Mouse (Mus musculus): ENCODE data around the gene Ptov1.
A peak's percentile ranks its signal among the peaks of the same experiment; 100 is the strongest.

Gene Ptov1

DNA sequence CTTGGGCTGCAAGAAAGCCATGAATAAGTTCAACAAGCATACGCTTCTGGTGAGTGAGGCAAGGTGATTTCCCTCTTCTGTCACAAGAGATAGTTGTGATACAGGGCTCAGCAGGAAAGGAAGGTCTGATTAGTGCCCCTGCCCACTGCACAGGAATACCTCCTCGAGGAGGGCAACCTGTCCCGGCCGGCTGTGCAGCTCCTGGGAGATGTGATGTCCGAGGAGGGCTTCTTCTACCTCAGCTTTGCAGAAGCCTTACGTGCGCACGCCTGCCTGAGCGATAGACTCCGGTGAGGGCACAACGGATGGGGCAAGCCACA is 30.5 kb downstream of the Ptov1 start:
- no peak for DNase-seq

- DNase-seq: no peak
Observed at GRCm38 (mm10) chr7:44838073-44838472, 31.5 kb downstream of the Ptov1 start.

DNA sequence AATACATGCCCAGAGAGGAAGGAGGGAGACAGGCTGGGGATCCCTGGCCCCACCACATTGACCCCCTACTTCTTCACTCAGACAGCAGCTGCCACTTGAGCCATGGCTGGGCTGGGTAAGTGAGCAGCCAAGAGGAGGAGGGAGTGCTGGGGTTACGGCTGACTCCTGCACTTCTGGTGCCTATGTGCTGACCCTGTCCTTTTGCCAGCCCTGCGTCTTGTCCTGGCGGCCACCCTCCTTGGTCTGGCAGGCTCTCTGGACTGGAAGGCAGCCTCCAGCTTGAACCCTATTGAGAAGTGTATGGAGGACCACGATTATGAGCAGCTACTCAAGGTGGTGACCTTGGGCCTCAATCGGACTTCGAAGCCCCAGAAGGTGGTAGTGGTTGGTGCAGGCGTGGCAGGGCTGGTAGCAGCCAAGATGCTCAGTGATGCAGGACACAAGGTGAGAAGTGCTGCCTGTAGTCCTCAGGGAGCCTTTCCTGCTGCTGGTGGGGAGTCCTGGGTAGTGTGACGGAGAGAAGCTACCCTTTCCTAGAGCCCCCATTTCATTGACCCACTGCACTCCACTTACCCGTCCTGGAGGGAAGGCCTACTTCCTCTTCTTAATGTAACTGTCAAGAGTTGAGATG is 33.0 kb downstream of the Ptov1 start:
- DNase-seq: no peak

DNA sequence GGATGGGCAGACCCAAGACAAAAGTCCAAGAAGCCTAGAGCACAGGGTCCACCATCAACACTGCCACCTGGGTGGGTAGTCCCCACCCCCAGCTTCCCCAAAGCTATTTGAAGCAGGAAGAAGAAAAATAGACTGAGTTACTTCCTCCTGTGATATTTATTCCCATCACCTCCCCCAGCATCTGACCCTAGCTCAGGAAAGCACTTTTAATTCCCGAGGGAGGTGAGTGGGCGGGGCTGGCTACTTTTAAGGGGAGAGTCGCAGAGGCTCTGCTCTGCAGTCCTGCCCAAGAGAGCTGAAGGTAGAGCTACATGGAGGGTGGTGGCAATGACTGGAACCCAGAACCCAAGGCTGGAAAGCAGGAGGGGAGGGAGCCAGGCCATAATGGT is 33.6 kb downstream of the Ptov1 start:
- no peak for DNase-seq

DNA sequence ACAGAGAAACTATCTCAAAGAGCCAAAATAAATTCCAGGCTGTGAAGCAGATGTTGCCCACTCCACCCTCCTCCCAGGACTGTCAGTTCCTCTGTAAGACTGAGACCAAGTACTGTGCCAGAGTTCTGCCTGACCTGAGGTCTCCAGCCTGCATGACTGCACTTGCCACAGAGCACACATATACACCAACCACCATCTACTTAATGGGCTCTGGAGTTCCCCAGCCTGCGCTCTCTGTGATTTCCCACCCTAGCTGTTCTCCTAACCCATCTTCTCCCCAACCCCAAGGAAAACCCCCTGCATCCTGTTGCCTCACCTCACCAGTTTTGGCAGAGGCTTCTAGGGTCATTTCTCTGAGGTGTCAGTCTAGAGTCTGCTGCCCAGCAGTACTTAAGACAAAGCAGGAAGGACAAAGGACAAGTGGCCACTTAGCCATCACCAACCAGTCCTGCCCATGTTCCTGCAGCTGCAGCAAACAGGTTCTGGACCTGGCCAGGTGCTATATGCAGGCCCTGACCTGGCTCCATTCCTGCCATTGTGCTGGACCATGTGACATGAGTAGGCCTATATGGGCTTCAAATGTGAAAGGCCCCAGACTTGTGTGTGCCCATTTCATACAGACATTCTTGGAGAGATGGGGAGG is 34.1 kb downstream of the Ptov1 start:
- no peak for DNase-seq

- DNase-seq: no peak
Observed at GRCm38 (mm10) chr7:44832763-44833162, 36.8 kb downstream of the Ptov1 start.

DNA sequence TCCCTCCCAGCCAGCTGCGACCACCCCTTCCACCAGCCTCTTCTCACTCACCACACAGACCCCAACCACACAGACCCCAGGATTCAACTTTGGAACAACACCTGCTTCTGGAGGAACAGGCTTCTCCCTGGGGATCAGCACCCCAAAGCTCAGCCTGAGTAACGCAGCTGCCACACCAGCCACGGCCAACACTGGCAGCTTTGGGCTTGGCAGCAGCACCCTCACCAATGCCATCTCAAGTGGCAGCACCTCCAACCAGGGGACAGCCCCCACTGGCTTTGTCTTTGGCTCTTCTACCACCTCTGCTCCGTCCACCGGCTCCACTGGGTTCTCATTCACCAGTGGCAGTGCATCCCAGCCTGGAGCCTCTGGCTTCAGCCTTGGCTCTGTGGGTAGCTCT is 40.9 kb downstream of the Ptov1 start:
- no peak for DNase-seq

DNA sequence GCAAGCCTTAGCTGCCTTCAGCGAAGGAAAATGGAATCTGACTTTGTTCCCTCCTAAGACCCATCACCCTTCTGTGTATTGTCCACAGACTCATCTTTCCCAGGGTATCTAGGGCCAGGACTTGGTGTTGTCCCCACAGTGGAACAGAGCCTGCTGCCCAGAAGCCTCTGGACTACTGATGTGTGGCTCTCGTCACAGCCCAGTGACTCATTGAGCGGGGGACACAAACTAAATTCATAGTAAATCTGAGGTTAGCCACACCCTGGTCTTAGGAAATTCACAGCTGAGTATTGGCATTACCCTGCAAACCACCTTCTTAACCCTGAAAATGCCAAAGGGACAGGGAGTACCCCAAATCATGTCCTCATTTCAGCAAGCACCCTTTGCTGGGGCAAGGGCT is 42.8 kb downstream of the Ptov1 start:
- DNase-seq: no peak

- peak; percentile 89 to 94 for DNase-seq
Observed at GRCm38 (mm10) chr7:44824872-44825271, 44.7 kb downstream of the Ptov1 start.

- DNase-seq: no peak
Observed at GRCm38 (mm10) chr7:44823409-44823808, 46.2 kb downstream of the Ptov1 start.

- DNase-seq: peak in 1 of 2 experiments; percentile 1
Observed at GRCm38 (mm10) chr7:44821666-44822448, 47.7 kb downstream of the Ptov1 start.

GRCm38 (mm10) chr7:44820525-44820924 is 49.1 kb downstream of the Ptov1 start:
- DNase-seq: peak in 1 of 2 experiments; percentile 0

DNA sequence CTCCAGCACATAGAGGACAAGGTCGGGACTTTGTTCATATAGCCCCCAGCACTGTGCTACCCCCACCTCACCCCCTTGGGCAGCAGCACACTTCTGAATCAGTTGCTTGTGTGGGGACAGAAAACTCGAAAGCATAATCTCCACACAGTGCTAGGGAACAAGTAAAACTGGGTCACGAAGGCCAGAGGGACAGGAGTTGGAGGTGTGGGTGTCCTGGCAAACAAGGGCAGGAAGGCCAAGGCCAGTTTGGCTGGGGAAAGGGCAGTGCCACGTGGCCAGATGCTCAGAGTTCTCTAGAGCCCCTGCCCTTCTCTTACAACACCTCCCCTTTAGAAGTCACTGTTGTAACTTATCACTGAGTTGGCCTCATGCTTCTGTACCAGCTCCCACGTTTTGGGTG is 49.7 kb downstream of the Ptov1 start:
- DNase-seq: peak in 1 of 2 experiments; percentile 1

- no peak for DNase-seq
Observed at GRCm38 (mm10) chr7:44819391-44819790, 50.2 kb downstream of the Ptov1 start.

DNA sequence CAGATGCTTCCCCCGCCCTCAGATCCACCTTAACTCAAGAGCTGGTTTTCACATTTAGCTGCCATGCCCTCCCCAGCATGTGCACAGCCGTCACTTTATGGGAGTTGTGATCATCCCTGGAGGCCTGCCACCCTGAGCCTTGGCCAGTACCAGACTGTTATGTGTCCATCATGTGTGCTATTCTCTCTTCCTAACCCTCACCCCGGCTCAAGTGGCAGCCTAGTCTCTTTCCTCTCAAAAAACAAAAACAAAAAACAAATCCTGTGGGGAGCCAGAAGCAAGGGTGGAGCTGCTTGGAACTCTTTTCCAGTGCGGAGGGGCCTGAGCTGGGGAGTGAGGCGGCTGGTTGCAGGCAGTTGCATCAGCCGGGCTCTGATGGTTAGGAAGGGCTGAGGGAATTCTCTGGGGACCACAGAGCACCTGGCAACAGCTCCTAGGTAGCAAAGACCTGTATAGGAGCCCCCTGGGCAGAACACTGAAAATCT is 50.8 kb downstream of the Ptov1 start:
- DNase-seq: peak in 1 of 2 experiments; percentile 67

- no peak for DNase-seq
Observed at GRCm38 (mm10) chr7:44818164-44818563, 51.4 kb downstream of the Ptov1 start.

- DNase-seq: no peak
Observed at GRCm38 (mm10) chr7:44817441-44817840, 52.1 kb downstream of the Ptov1 start.

DNA sequence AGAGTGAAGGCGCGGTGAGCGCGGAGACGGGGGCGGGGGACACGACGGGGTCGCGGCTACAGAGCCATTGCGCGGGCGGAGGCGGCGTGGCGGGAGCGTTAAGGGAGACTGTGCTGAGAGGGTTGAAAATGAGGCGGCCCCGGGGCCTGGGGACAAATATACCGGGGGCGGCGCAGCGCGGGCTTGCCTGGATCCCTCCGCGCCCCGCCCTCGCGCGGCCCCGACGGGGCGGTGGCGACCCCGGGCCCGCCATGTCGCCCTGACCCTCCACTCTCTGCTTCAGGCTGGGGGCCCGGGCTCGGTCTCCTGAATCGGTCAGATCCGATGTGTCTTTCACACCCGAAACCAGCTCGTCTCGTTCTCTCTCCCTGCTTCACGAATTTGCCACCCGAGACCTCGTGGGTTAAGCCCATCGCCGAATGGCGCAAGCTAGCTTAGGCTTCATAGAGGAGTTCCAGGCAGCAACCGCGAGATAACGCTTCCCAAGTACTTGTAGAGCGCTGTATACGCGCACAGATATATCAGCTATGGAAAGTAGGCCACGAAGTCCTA is 53.0 kb downstream of the Ptov1 start, which contains the start of gene Atf5:
Gene Atf5 (minus strand): TSS at position 189 of the 552 bp plus-strand sequence.
- no peak for DNase-seq

- peak; percentile 99 to 100 for DNase-seq
Observed at GRCm38 (mm10) chr7:44815721-44816469, 53.7 kb downstream of the Ptov1 start, which contains the start of the genes Nup62 and Il4i1. Gene Nup62 (plus strand): TSS chr7:44816088. Gene Il4i1 (plus strand): TSS chr7:44816387.

GRCm38 (mm10) chr7:44814952-44815553 is 54.5 kb downstream of the Ptov1 start:
- DNase-seq: peak; percentile 38 to 43

DNA sequence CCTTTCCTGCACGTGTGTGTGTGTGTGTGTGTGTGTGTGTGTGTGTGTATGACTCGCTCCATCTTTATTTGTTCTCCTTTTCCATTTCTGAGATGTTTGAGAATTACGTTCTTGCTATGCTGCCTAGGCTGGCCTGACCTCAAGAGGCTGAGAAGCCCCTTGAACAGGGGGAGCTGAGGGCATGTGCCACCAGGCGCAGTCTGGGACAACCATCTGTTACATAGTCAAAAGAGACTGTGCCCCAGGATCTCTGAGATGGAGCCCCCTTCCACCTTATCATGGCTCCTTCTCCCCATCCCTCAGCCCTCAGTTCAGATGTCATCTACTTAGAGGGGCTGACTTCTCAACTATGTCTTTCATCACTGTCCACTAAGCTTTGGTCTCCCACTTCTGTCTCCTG is 55.2 kb downstream of the Ptov1 start:
- no peak for DNase-seq

DNA sequence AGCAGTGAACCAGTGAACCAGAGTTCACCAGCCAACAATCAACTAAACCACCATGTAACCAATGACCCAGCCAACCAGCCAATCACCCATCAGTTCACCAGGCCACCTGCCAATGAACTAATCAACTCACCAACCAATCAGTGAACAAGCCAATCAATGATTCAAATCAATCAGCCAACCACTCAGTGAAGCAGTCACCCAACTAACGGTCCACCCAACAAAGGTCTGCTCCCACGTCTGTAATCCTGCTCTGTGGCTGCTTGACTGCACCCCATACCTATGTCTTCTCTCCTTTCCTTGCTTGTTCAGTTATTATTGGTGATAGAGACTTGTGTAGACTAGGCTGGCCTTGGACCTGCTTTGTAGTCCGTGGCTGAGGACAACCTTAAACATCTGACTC is 55.6 kb downstream of the Ptov1 start:
- no peak for DNase-seq
